Mouse (Mus musculus) forebrain, embryonic 12.5 days (tissue): ENCODE measurements at regions not wholly inside any gene's neighbourhood (a gene's known extent, or its start where the extent isn't known, plus 50 kb on each side); places are given as distances from the start of the nearest gene placed in this dataset. TPM values are rescaled to one million over a fixed set of nuclear protein-coding genes. Genes with fewer than 3 reads are reported as not detected.

ENCODE experiments used
- ATAC-seq: fragments of 200-750 bp; cut with Nextera tagmentation; 2 replicates; pipeline ENCODE4 v1.8.0; 2017; ENCODE audit warnings: moderate TSS enrichment; ENCODE audit not compliant: low FRiP score
- H3K27ac ChIP-seq: fragments of 300-500 bp; sonication (generic); 2 replicates; pipeline ENCODE4 v1.5.1; 2016; ENCODE audit warnings: mild to moderate bottlenecking
- H3K27me3 ChIP-seq: fragments of 300-500 bp; sonication (generic); 2 replicates; pipeline ENCODE4 v1.6.1; 2016; ENCODE audit warnings: mild to moderate bottlenecking
- H3K36me3 ChIP-seq: fragments of 300-500 bp; sonication (generic); replicated peaks from 2 replicates; pipeline ENCODE4 v1.6.1; 2016; ENCODE audit warnings: mild to moderate bottlenecking
- H3K4me1 ChIP-seq: fragments of 300-500 bp; sonication (generic); 2 replicates; pipeline ENCODE4 v1.6.1; 2016
- H3K4me2 ChIP-seq: fragments of 300-500 bp; sonication (generic); 2 replicates; pipeline ENCODE4 v1.6.1; 2016; ENCODE audit warnings: mild to moderate bottlenecking, moderate library complexity
- H3K4me3 ChIP-seq: fragments of 300-500 bp; sonication (generic); replicated peaks from 2 replicates; pipeline ENCODE4 v1.5.1; 2016; ENCODE audit warnings: mild to moderate bottlenecking
- H3K9ac ChIP-seq: fragments of 300-500 bp; sonication (generic); 2 replicates; pipeline ENCODE4 v1.6.1; 2016; ENCODE audit warnings: mild to moderate bottlenecking
- H3K9me3 ChIP-seq: fragments of 300-500 bp; sonication (generic); 2 replicates; pipeline ENCODE4 v1.6.1; 2016
- WGBS: fragments of 180-500 bp; shearing (Covaris S2); methylation state at CpG from one replicate; pipeline ENCODE4 v1.1.7; 2016; 5-methylcytosine and 5-hydroxymethylcytosine counted together
- microRNA-seq: library from miRNA; unstranded; fragments of <30 nt; microRNA quantifications from one replicate; pipeline ENCODE4, GENCODE M21; 2017

DNA sequence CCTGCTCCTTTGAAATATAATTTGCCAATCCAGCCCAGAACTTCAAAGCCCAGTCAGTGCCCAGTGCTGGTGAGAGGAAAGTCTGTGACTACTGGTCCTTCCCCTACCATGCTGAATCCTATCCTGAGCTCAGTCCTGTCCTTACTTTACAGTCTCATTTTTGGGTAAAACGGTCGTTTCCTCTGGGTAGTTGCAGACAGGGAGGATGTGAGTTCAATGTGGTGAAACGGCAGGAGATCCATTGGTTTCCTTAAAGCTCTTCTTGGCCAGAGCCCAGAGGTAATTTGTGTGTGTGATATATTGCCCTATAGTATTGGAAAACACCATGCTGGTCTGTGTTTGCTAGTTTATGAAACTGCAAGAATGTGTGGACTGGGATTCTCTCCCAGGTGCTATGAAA is 73.6 kb upstream of the Nrp1 start:
- no peak for ATAC-seq

DNA sequence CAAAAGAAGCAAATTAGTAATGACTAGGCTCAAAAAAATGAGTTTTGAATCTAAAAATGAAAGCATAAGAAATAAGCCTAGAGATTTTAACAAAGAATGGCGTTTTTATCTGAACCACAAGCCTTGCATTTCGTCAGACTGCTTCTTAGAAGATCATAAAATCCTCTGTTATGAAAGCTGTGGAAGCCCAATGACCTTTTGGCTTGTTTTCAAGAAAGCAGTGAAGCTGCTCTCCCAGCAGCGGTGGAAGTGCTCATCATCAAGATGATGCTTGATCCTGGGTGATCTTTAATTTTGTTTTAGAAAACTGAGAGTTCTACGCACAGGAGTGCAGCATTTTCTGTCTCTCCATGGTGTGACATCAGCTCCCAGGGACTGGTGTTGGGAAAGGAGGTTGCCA is 68.3 kb upstream of the Nrp1 start:
- Histone ChIP-seq H3K4me1 (no peaks in the 10 kb centered on the region), H3K27ac (no peak overlapping the region), H3K9ac (no peak overlapping the region), H3K4me2 (no peak overlapping the region), H3K36me3 (no peaks in the 10 kb centered on the region), H3K9me3 (no peaks in the 10 kb centered on the region), H3K4me3 (no peak overlapping the region), H3K27me3 (no peaks in the 10 kb centered on the region)
- ATAC-seq, result no peak
- WGBS, result 84% methylated on average over 4 of the region's 4 CpGs

More for the DNA sequence above, 73.6 kb upstream of the Nrp1 start:
- Histone ChIP-seq H3K4me1 (no peaks in the 10 kb centered on the region), H3K9me3 (no peaks in the 10 kb centered on the region), H3K36me3 (no peaks in the 10 kb centered on the region), H3K4me3 (no peak overlapping the region), H3K27me3 (no peaks in the 10 kb centered on the region), H3K9ac (no peak overlapping the region), H3K4me2 (no peak overlapping the region), H3K27ac (no peak overlapping the region)
- WGBS, result 84% methylated on average over 3 of the region's 3 CpGs

DNA sequence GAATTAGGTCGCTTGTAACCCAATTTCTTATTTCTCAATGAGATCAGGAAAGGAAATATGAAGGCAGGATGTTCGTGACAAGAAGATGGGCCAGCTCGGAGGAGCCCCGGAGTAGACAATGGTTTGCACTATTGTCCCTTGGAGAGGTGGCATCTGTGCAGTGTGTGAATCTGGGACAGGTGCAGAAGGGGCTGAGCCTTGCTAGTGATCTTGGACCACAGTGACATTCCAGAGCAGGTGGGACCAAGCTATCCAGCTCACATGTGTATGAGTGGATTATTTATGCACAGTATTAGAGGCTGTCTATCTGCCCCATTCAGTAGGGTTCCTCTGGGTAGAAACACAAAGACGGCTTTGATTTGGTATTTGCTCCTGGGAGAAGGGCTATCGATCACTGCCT is 66.0 kb upstream of the Nrp1 start:
- no peak for ATAC-seq
- no peak overlapping the region for H3K4me3 ChIP-seq
- no peaks in the 10 kb centered on the region for H3K4me1 ChIP-seq
- no peaks in the 10 kb centered on the region for H3K9me3 ChIP-seq
- WGBS, result 88% methylated on average over 6 of the region's 6 CpGs
- no peak overlapping the region for H3K27ac ChIP-seq
- no peaks in the 10 kb centered on the region for H3K27me3 ChIP-seq
- H3K4me2 ChIP-seq, result no peak overlapping the region
- no peak overlapping the region for H3K9ac ChIP-seq
- no peaks in the 10 kb centered on the region for H3K36me3 ChIP-seq

DNA sequence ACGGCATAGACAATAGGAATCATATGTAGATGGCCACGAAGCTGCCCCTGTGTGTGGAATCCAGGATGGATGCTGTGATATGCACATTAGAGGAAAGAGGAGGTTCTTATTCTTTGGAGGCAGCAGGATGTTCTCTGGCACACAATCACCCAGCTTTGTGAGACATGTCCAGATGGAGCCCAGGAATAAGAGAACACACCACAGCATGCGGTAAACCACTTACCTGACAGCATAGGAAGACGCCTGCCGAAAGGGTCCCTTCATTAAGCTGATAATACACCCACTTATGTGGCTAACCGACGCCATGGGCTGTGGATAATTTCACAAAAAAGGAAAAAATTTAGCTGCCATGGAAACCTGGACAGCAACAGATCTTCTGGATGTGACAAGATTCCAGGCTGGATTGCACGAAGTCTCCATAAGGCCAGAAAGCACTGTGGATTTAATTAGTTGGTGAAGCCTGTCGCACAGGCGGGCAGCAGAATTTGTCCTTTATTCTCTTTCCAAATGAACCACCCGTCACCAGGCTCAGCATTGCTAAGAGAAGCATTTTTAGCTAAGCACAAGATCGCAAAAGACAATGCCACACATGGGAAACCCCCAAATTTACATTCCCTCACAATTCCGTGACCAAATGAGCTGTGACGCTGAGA is 61.5 kb upstream of the Nrp1 start:
- Histone ChIP-seq H3K9me3 (no peaks in the 10 kb centered on the region), H3K4me1 (no peaks in the 10 kb centered on the region), H3K27ac (no peak overlapping the region), H3K4me2 (no peak overlapping the region), H3K36me3 (no peaks in the 10 kb centered on the region), H3K9ac (no peak overlapping the region), H3K4me3 (no peak overlapping the region), H3K27me3 (no peaks in the 10 kb centered on the region)
- WGBS, result 69% methylated on average over 14 of the region's 14 CpGs
- ATAC-seq, result no peak

DNA sequence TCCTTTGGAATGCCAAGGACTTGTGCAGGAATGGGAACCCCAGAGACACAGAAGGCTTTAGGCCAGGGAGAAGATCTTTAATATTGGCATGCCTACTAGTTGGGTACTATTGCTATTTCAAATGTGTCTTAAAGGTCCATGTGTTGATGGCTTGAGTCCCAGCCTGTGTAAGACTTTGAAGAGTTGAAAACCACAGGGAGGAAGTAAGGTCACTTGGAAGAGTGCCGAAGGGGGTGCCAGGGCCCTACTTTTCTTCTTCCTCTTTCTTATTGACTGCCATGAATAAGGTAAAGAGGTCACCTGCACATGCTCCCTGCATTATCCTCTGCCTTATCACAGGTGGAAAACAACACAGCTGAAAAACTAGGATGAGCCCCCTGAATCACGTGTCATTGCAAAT is 56.1 kb upstream of the Nrp1 start:
- H3K27me3 ChIP-seq, result no peaks in the 10 kb centered on the region
- H3K27ac ChIP-seq, result no peak overlapping the region
- H3K9ac ChIP-seq, result no peak overlapping the region
- no peak overlapping the region for H3K4me3 ChIP-seq
- 95% methylated on average over 2 of the region's 2 CpGs for WGBS
- no peaks in the 10 kb centered on the region for H3K9me3 ChIP-seq
- no peaks in the 10 kb centered on the region for H3K36me3 ChIP-seq
- no peaks in the 10 kb centered on the region for H3K4me1 ChIP-seq
- no peak overlapping the region for H3K4me2 ChIP-seq
- no peak for ATAC-seq

Small RNA genes lying in the stretch of these regions (microRNA-seq; reads per million reads assigned to microRNA genes)
- gene Mir21c, result not detected
